Mouse (Mus musculus) spleen, adult 2 months (tissue): ENCODE data around the gene Gm11042. TPM values are rescaled to one million over a fixed set of nuclear protein-coding genes. Genes with fewer than 3 reads are reported as not detected.

ENCODE experiments used
- DNase-seq, 2 experiments: peaks; one replicate each; pipeline versions ENCODE4 v3.0.0 to v3.0.0-alpha.2; 2012 to 2021; ENCODE audit warnings: low spot score in 2 of 2, low read depth in 1 of 2
- H3K27ac ChIP-seq: fragments of 200-500 bp; 2 replicates; pipeline ENCODE4 v1.5.1; 2012; ENCODE audit warnings: low read length, inconsistent platforms; ENCODE audit not compliant: insufficient read depth
- H3K27me3 ChIP-seq: fragments of 200-500 bp; 2 replicates; pipeline ENCODE4 v1.6.1; 2012; ENCODE audit warnings: mild to moderate bottlenecking, moderate library complexity, low read length, inconsistent platforms; ENCODE audit not compliant: control insufficient read depth, insufficient read depth
- H3K36me3 ChIP-seq: fragments of 200-500 bp; 2 replicates; pipeline ENCODE4 v1.6.1; 2012; ENCODE audit warnings: mild to moderate bottlenecking, low read length, inconsistent platforms; ENCODE audit not compliant: control insufficient read depth, insufficient read depth
- H3K4me1 ChIP-seq: fragments of 200-500 bp; 2 replicates; pipeline ENCODE4 v1.6.1; 2011; ENCODE audit warnings: inconsistent platforms; ENCODE audit not compliant: control insufficient read depth, insufficient read depth, insufficient read length
- H3K4me3 ChIP-seq: fragments of 200-500 bp; 2 replicates; pipeline ENCODE4 v1.5.1; 2011; ENCODE audit warnings: mild to moderate bottlenecking, inconsistent platforms; ENCODE audit not compliant: insufficient read depth, insufficient read length; ENCODE audit errors: extremely low read depth
- CTCF ChIP-seq: fragments of 200-500 bp; IDR thresholded peaks from 2 replicates; pipeline ENCODE4 v1.5.1; 2011; ENCODE audit warnings: mild to moderate bottlenecking, inconsistent platforms; ENCODE audit not compliant: insufficient read depth, insufficient read length, insufficient replicate concordance; ENCODE audit errors: extremely low read depth
- POLR2A ChIP-seq: fragments of 200-500 bp; IDR thresholded peaks from 2 replicates; pipeline ENCODE4 v1.6.1; 2011; ENCODE audit warnings: low read depth, low read length, inconsistent platforms
- WGBS: fragments of 180-500 bp; shearing (Covaris S2); methylation state at CpG from one replicate; pipeline ENCODE4 v1.1.7; 2018; 5-methylcytosine and 5-hydroxymethylcytosine counted together
- polyA plus RNA-seq: library from polyadenylated mRNA; depleted of rRNA; stranded (reverse); fragments of >200 nt; gene quantifications from 2 replicates; pipeline ENCODE4 v1.2.3, GENCODE M21; 2012

The Gm11042 gene
- polyA plus RNA-seq, 1 experiment = not detected

- Histone ChIP-seq H3K27me3 (no peaks in the 10 kb centered on the region), H3K4me3 (no peak overlapping the region), H3K36me3 (no peaks in the 10 kb centered on the region), H3K4me1 (no peaks in the 10 kb centered on the region), H3K27ac (no peak overlapping the region)
- TF ChIP-seq POLR2A (no peak), CTCF (no peak)
- WGBS = 92% methylated on average over 4 of the region's 4 CpGs
- DNase-seq = no peak
Observed at GRCm38 (mm10) chr12:74290983-74291382, 25.2 kb downstream of the Gm11042 start.

- no peak for TF ChIP-seq POLR2A
- TF ChIP-seq CTCF = no peak
- DNase-seq = no peak
- Histone ChIP-seq H3K4me3 (no peak overlapping the region), H3K4me1 (no peaks in the 10 kb centered on the region), H3K27ac (no peak overlapping the region), H3K27me3 (peaks cover 7% of the 10 kb centered on the region), H3K36me3 (no peaks in the 10 kb centered on the region)
- 15% methylated on average over 11 of the region's 11 CpGs for WGBS
Observed at GRCm38 (mm10) chr12:74284685-74285054, 31.5 kb downstream of the Gm11042 start.

- no peaks in the 10 kb centered on the region for H3K36me3 ChIP-seq
- WGBS = 3% methylated on average over 49 of the region's 49 CpGs
- no peak for DNase-seq
- no peak overlapping the region for H3K4me3 ChIP-seq
- TF ChIP-seq CTCF (no peak), POLR2A (no peak)
- H3K27ac ChIP-seq = no peak overlapping the region
- no peaks in the 10 kb centered on the region for H3K4me1 ChIP-seq
- H3K27me3 ChIP-seq = peaks cover 7% of the 10 kb centered on the region
Observed at GRCm38 (mm10) chr12:74284020-74284684, 32.0 kb downstream of the Gm11042 start.

GRCm38 (mm10) chr12:74282846-74283245 lies 33.3 kb downstream of the Gm11042 start:
- WGBS = 74% methylated on average over 1 of the region's 1 CpGs
- no peak overlapping the region for H3K27ac ChIP-seq
- no peaks in the 10 kb centered on the region for H3K36me3 ChIP-seq
- no peak overlapping the region for H3K4me3 ChIP-seq
- TF ChIP-seq POLR2A = no peak
- TF ChIP-seq CTCF = no peak
- no peaks in the 10 kb centered on the region for H3K4me1 ChIP-seq
- H3K27me3 ChIP-seq = peaks cover 7% of the 10 kb centered on the region
- DNase-seq = no peak

GRCm38 (mm10) chr12:74281403-74281802 lies 34.8 kb downstream of the Gm11042 start:
- Histone ChIP-seq H3K27me3 (peaks cover 7% of the 10 kb centered on the region), H3K27ac (no peak overlapping the region), H3K36me3 (no peaks in the 10 kb centered on the region), H3K4me1 (no peaks in the 10 kb centered on the region), H3K4me3 (no peak overlapping the region)
- TF ChIP-seq POLR2A (no peak), CTCF (no peak)
- WGBS = 79% methylated on average over 4 of the region's 4 CpGs
- no peak for DNase-seq

- H3K4me3 ChIP-seq = no peak overlapping the region
- 77% methylated on average over 5 of the region's 5 CpGs for WGBS
- no peaks in the 10 kb centered on the region for H3K36me3 ChIP-seq
- no peak overlapping the region for H3K27ac ChIP-seq
- TF ChIP-seq CTCF (no peak), POLR2A (no peak)
- no peaks in the 10 kb centered on the region for H3K4me1 ChIP-seq
- DNase-seq = no peak
- no peaks in the 10 kb centered on the region for H3K27me3 ChIP-seq
Observed at GRCm38 (mm10) chr12:74277265-74277664, 38.9 kb downstream of the Gm11042 start.

- WGBS = 91% methylated on average over 17 of the region's 17 CpGs
- no peak overlapping the region for H3K27ac ChIP-seq
Observed at GRCm38 (mm10) chr12:74272545-74272944, 43.6 kb downstream of the Gm11042 start.

More at GRCm38 (mm10) chr12:74272545-74272944, 43.6 kb downstream of the Gm11042 start:
- DNase-seq = no peak
- no peak for TF ChIP-seq POLR2A
- no peak for TF ChIP-seq CTCF
- Histone ChIP-seq H3K27me3 (no peaks in the 10 kb centered on the region), H3K36me3 (no peaks in the 10 kb centered on the region), H3K4me1 (no peaks in the 10 kb centered on the region), H3K4me3 (no peak overlapping the region)
